Mouse (Mus musculus) megakaryocyte, embryonic 14.5 days (primary cell): Measurements from ENCODE around the gene Shcbp1l.
"Not testable (repeated sequence)": the region's sequence is repeated elsewhere in the genome, so short reads cannot be mapped to it uniquely, and the experiment has no call there.

Source experiments
- FLI1 ChIP-seq: IDR thresholded peaks from 2 replicates; pipeline ENCODE4 v1.6.1; 2012; ENCODE audit warnings: low read length, inconsistent platforms, mixed read lengths
- GATA1 ChIP-seq: IDR thresholded peaks from 3 replicates; pipeline ENCODE4 v1.6.1; 2012; ENCODE audit warnings: mixed read lengths, low read length, inconsistent platforms, borderline replicate concordance

DNA sequence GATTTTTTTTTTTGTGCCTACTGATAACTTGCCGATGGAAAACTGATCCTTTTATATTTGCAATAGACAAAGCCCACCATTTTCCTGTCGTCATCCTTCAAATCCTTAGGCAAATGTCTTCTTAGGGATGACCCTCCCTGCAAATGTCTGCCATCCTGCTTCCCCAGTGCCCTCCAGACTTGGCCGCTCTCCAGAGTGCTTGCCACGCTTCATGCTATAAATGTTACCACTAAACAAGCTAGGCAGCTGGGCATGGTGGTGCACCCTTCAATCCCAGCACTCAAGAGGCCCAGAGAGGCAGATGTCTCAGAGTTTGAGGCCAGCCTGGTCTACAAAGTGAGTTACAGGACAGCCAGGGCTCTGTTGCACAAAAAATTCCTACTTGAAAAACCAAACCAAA lies 29.3 kb upstream of the Shcbp1l start:
- not testable (repeated sequence) for TF ChIP-seq GATA1, FLI1
